Mouse (Mus musculus) adrenal gland, postnatal 10 days (tissue): ENCODE data around the gene Skap1. TPM values are rescaled to one million over a fixed set of nuclear protein-coding genes. Genes with fewer than 3 reads are reported as not detected.
"Not testable (repeated sequence)": the region's sequence is repeated elsewhere in the genome, so short reads cannot be mapped to it uniquely, and the experiment has no call there.

ENCODE experiments used
- DNase-seq: peaks from one replicate; pipeline ENCODE4 v3.0.0; 2021; ENCODE audit warnings: mixed read lengths
- total RNA-seq, 2 experiments: library from RNA; stranded (reverse); gene quantifications; 2 replicates each; pipeline ENCODE4 v1.2.3; 2021

Gene Skap1
- total RNA-seq, 2 experiments from 2014 or later = 4.7 to 7.6 TPM

- peak; percentile 24 for DNase-seq
Observed at GRCm38 (mm10) chr11:96696842-96697455, 232.6 kb downstream of the Skap1 start.

DNA sequence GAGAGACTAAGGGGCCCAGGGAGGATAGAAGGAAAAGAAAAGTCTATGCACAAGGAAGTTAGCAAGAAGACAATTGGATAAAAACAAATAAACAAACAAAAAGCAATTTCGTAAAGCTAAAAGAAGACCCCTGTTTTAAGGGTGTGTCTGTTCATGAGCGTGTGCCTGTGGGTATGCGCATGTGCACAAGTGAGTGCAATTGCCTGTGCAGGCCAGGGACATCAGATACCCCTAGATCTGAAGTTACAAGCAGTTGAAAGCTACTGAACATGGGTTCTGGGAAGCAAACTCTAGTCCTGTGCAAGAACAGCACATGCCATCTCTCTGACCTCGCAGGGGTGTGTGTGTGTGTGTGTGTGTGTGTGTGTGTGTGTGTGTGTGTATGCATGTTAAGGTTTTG, 233.1 kb downstream of the Skap1 start:
- no peak for DNase-seq

GRCm38 (mm10) chr11:96703813-96704212, 239.4 kb downstream of the Skap1 start:
- no peak for DNase-seq

DNA sequence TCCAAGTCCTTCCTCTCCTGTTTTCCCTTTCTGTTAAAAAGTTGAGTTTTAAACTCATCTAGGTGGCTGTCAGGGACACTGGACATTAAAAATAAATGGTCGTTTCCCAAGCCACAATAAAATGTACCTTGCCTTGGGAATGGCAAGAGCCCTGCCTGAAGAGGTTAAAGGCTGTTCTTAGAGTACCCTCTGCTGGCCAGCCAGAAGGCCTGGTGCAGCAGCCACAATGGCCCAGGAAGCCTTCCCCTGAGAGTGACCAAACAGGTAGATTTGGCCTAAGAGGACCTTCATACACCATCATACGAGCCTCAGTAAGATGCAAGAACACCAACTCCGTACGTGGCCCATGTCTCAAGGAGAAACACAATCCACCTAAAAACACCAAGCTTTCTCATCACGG, 246.9 kb downstream of the Skap1 start:
- no peak for DNase-seq

DNA sequence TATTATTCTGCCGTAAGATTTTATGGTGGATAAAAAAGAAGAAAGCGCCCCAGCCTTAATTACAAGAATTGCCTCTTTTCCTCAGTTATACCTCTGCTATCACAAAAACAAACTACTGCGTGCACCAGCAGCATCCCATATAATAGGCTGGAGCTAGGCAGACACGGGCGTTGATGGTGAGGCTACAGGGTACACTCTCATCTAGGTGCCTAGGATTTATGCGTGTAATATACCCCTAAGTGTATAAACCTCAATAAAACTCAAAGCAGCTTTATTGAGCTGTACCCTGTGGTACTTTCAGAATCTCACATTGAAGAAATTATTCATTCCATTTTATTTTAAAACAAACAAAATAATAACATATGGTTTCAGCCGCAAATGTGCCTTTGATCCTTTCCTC, 247.3 kb downstream of the Skap1 start:
- no peak for DNase-seq

- no peak for DNase-seq
Observed at GRCm38 (mm10) chr11:96713210-96714005, 249.0 kb downstream of the Skap1 start.

DNA sequence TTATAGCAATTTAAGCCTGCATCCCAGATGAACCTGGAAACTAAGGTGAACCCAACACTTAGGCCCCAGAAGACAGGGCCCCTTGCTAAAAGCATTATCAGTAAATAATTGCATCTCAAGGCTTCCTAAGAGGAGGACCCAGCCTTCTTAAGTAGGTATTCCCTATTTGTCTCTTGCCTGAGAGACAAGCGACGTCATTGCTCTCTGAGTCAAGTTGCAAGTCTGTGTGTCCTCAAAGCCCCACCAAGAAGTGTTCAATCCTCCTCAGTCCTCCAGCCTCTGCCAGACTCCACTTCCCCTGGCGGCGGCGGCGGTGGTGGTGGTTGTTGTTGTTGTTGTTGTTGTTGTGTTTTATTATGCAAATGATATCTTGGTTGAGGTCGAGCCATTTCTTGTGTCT, 249.6 kb downstream of the Skap1 start:
- no peak for DNase-seq

DNA sequence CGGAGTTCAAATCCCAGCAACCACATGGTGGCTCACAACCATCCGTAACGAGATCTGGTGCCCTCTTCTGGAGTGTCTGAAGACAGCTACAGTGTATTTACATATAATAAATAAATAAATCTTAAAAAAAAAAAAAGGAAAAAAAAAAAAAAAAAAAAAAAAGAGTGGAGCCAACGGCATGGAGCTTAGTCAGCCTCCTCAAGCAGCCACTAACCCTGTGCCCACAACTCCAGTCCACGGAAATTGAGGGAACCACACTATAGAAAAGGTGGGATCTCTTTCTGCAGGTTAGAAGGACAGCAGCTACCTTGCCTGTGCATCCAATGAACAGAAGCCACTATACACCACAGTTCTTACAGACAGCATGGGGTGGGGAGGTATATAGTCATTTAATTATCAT, 250.8 kb downstream of the Skap1 start:
- DNase-seq = not testable (repeated sequence)

DNA sequence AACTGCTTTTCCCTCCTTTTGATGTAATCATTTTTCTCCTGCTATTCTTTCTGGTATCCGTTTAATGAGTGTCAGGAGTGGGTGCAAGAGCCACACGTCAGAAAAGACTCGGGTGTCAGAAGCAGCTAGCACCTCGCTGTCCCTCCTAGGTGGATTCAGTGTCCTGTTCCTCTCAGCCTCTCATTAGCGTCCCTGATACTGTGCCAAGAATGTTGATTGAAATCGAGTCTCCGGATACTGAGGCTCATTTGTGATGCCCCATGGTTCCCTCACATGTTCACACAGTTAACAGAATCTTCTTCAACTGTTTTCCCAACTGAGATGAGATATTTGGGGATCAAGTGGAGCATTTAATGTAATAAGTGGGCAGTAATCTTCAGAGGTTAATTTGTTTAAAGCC, 254.2 kb downstream of the Skap1 start:
- DNase-seq = no peak

DNA sequence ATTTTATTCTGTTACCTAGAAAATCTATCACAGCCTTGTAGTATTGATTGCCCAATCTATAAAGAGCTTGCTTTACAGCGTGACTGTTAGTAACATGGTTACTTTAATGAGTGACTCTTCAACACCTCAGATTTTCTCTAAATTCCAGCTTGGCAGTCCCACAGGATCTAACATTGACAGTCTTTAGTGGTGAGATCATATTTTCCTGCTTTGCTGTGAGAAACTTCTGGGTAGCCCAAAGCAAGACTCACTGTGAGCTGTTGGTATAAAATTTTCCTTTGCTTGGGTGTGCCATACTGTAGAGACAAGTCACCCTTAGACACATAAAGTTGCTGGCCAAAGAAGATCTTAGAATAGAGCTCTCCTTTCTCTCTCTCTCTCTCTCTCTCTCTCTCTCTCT, 261.4 kb downstream of the Skap1 start:
- DNase-seq = no peak

DNA sequence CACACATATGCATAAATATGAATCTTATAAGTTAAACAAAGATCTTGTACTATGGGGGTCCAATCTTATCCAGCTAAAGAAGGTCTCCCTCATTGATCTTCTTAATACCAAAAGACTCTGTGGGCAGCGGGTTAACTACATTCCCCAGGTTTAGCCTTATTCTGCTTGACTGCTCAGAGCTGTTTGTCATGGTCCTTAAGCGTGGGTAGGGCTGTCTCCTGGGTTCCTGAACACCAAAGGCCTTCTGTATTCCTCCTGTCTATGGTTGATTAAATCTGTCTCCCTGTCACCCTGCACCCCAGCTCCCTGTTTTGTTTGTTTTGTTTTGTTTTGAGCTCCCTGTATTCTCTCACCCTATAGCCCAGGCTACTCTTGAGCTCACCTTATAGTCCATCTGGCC, 264.2 kb downstream of the Skap1 start:
- no peak for DNase-seq

DNA sequence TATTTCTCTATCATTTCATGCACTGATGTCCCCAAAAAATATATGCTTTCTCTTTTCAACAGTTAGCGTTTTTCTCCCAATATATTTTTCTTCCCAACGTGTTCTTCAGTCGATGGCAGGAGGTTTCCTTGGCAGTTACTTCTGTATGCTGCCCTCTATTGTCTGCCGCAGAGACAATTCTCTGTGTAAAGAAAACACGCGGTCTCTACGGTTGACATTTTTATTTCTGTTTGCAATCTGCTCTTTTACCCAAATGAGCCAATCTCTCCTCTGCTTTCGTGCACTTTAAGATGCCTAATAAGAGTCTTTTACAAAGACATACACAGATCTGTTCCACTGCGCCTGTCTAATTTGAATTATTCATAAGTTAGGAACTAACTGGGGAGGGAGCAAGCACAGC, 265.1 kb downstream of the Skap1 start:
- DNase-seq = no peak

GRCm38 (mm10) chr11:96730327-96730726, 265.9 kb downstream of the Skap1 start:
- DNase-seq = no peak

DNA sequence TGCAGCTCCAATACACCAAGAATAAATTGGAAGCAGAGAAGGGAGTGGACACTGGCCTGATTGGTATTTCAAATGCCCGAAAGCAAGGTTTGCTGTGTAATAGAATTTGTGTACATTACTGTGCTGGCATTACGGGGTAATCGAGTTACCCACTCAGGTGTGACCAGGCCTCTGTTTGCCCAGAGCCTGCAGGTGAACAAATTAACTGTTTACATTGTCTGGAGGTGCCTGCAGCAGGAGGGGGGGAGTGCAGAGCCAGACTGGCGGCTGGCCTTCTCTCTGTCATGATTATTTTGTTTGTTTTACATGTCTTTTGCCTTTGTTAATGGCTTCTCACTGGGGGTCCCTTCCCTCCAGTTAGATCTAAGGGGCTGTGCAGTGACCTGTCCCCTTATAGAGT, 268.3 kb downstream of the Skap1 start:
- no peak for DNase-seq

GRCm38 (mm10) chr11:96735908-96736307, 271.5 kb downstream of the Skap1 start:
- DNase-seq = peak; percentile 75

GRCm38 (mm10) chr11:96736361-96736760, 272.0 kb downstream of the Skap1 start:
- no peak for DNase-seq

DNA sequence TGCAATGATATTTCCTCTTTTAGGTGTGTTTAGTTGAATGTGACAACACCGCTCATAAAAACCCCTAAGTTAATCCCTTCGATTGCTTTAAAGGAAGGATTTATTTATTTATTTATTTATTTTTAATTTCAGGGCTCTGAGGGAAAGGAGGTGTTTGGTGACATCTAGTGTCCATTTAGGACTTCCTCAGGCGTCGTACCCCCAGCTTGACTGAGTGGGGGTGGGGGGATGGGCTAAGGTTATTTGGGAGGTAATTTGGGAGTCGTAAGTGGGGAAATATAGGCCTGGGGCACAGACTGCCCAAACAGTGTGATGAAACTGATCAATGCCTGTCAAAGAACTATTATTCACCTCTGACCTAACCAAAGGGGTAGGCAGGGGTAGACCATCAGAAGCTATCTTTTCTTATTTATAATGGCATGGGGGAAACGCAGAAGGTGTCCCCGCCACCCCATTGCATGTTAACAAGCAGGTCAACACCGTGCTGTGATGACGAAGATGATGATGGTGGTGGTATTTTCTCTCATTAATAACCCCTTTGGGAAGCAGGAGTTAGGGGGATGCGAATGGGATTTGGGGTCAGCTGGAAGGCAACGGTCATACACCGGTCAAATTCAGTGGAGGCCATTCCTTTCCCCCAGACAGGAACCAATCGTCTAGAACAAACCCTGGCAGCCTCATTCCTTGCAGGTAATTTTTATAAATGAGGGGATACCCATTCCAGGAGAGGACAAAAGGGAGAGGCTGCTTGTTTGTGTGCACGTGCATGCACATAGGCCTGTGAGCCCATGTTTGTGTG, 273.5 kb downstream of the Skap1 start:
- no peak for DNase-seq

GRCm38 (mm10) chr11:96740796-96741195, 276.4 kb downstream of the Skap1 start:
- DNase-seq = no peak

- no peak for DNase-seq
Observed at GRCm38 (mm10) chr11:96741995-96742394, 277.6 kb downstream of the Skap1 start.

DNA sequence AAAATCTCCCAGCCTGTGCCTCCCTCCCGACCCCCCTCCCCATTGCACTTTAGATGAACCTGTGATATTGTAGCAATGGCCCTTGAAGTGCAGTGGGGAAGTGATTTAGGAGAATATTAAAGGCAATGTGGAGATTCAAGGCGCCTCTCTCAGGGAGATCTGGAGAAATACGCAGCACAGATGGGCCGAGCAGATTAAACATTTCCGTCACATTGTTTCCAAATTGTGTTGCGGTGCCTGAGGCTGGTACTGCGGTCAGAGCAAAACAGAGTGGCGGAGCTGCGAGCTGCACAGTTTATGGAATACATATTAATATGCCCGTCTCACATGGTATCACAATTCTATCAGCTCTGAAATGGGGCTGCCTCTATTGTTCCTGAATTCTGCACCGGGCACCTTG, 278.6 kb downstream of the Skap1 start:
- DNase-seq = no peak

DNA sequence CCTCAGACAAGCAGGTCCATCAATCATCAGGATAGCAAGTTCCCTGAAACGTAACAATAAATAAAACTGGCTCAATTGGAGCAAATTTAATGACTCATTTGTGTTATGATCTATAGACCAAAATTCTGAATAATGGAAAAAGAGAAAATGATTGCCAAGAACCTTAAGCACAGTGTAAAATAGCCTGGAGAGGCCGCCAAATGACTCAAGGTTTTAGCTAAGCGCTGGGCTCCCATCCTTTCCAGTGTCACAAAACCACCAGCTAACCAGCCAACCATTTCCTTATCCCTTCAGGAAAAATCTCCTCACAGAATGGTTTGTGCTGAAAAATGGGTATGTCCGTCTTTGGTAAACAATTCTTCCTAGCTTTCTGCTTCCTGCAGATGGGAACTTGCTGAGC, 279.5 kb downstream of the Skap1 start:
- no peak for DNase-seq

GRCm38 (mm10) chr11:96746648-96747047, 282.3 kb downstream of the Skap1 start:
- DNase-seq = no peak

DNA sequence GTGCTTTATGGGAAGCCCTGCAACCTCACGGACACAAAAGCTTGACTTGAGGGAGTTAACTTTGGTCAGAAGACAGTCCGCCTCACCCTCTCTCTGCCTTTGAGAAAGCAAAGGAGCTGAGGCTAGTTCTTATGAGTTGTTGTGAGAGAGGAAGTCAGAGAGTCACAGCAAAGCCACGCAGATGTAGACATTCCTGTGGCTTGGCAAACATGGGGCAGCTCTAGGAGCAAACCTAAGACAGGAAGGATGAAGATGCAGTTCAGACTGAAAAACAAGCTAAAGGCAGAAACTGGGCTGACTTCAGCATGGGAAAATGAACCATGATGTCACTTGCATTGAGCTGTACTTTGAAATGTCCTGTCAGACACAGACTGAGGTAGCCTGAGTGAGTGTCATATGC, 283.2 kb downstream of the Skap1 start:
- no peak for DNase-seq
